Comparison of ENCODE assay signal across 28 mouse cellular contexts in genomic region chr13:31318008-31318407, GRCm38 (mm10).
"Had no signal": no experiment of that assay in that cellular context is flagged by ENCODE, and none has a peak within 500 bp of the region (broad histone marks: within the 10 kb centered on the region; RNA-seq: fewer than 3 reads in every experiment).

No protein-coding gene starts in this region.

- ATAC-seq: forebrain, embryonic 13.5 days; forebrain, embryonic 14.5 days; forebrain, embryonic 15.5 days; forebrain, embryonic 16.5 days; forebrain, postnatal 0 days had no signal

- H3K4me1 ChIP-seq: embryonic facial prominence, embryonic 13.5 days; forebrain, embryonic 10.5 days; forebrain, embryonic 12.5 days; forebrain, embryonic 13.5 days; forebrain, embryonic 15.5 days had no signal

- H3K4me3 ChIP-seq: embryonic facial prominence, embryonic 12.5 days; embryonic facial prominence, embryonic 13.5 days; embryonic facial prominence, embryonic 15.5 days; erythroblast, embryonic 14.5 days; forebrain, embryonic 10.5 days; forebrain, embryonic 12.5 days; forebrain, embryonic 13.5 days; forebrain, embryonic 15.5 days; gastrocnemius, adult 2 months; heart, adult 2 months had no signal

- H3K9ac ChIP-seq: embryonic facial prominence, embryonic 12.5 days; embryonic facial prominence, embryonic 13.5 days; embryonic facial prominence, embryonic 15.5 days; forebrain, embryonic 12.5 days; forebrain, embryonic 13.5 days; forebrain, embryonic 15.5 days; forebrain, postnatal 0 days had no signal

- DNase-seq: cerebellum, adult 2 months; cerebellum, adult 8-10 months; cerebellum, adult 9-10 months; cerebellum, adult 9-11 months; cerebellum, postnatal 10 days; cerebellum, postnatal 14 days; cerebellum, postnatal 25 days; cerebellum, postnatal 36 days; embryo, embryonic 11 days; forebrain, postnatal 0 days; gastrocnemius, adult 2 months; gastrocnemius, postnatal 10 days; gastrocnemius, postnatal 14 days; gastrocnemius, postnatal 25 days; gastrocnemius, postnatal 36 days; heart, adult 11 months; heart, adult 18-20 months; heart, adult 2 months had no signal

- H3K27me3 ChIP-seq: embryonic facial prominence, embryonic 12.5 days; embryonic facial prominence, embryonic 13.5 days; embryonic facial prominence, embryonic 15.5 days; forebrain, embryonic 12.5 days; forebrain, embryonic 13.5 days; forebrain, embryonic 15.5 days had no signal

- H3K4me2 ChIP-seq: embryonic facial prominence, embryonic 12.5 days; embryonic facial prominence, embryonic 13.5 days; embryonic facial prominence, embryonic 15.5 days; forebrain, embryonic 12.5 days; forebrain, embryonic 13.5 days; forebrain, embryonic 15.5 days had no signal

- H3K36me3 ChIP-seq: embryonic facial prominence, embryonic 12.5 days; embryonic facial prominence, embryonic 13.5 days; embryonic facial prominence, embryonic 15.5 days; forebrain, embryonic 10.5 days; forebrain, embryonic 12.5 days; forebrain, embryonic 15.5 days had no signal

- H3K27ac ChIP-seq: embryonic facial prominence, embryonic 12.5 days; embryonic facial prominence, embryonic 13.5 days; embryonic facial prominence, embryonic 15.5 days; forebrain, embryonic 10.5 days; forebrain, embryonic 12.5 days; forebrain, embryonic 13.5 days; forebrain, embryonic 15.5 days; gastrocnemius, adult 2 months; heart, adult 2 months had no signal

- H3K9me3 ChIP-seq: embryonic facial prominence, embryonic 12.5 days; embryonic facial prominence, embryonic 13.5 days; embryonic facial prominence, embryonic 15.5 days; forebrain, embryonic 10.5 days; forebrain, embryonic 12.5 days; forebrain, embryonic 13.5 days; forebrain, embryonic 15.5 days had no signal
